Mouse (Mus musculus) erythroblast, embryonic 14.5 days (primary cell): Measurements from ENCODE around the gene Dhrs13.

Experiments used
- GATA1 ChIP-seq: IDR thresholded peaks from 2 replicates; pipeline ENCODE4 v1.6.1; 2012; ENCODE audit warnings: low read length, inconsistent platforms, mixed read lengths
- TAL1 ChIP-seq: IDR thresholded peaks from 3 replicates; pipeline ENCODE4 v1.6.1; 2012; ENCODE audit warnings: low read length, inconsistent platforms, mixed read lengths

DNA sequence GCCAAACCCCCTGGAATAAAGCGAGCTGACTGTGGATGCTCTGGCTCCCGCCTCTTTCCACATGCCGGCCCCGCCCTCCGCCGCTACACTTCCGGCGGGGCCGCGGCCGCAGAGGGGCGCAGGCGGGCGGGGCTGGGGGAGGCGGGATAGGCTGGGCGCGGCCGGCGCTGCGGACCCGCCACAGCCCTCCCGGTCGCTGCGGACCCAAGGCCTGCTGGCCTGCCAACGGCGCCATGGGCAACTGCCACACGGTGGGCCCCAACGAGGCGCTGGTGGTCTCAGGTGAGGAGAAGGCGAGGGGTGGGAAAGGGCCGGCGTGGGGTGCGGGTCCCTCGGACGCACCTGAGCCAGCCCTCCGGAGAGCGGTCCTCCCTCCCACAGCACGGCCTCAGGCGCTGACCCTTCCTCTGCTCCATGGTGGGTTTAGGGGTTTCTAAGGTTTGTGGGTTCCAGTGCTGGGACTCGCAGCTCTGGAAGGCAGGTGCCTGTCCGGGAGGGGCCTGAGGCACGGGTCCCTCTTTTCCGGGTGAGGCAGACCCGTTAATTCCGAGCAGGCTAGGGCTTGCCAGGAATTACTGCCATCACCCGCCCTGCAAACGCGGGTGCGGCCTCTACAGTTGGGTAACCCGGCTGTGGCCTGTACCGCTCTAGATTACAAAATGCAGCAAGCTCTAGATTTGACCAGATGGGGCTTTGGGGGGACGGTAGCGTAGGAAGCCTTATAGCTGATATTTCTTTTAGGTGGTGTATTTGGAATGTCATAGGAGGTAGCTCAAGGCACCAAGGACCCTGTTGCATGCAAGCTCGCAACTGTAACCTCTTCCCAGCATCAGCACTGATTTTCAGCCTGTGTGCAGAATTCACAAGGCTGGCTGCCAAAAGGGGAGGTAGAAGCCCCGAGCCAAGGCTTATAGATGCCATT, 6.0 kb downstream of the Dhrs13 start, which contains the start of gene Flot2:
- TF ChIP-seq GATA1 (no peak), TAL1 (no peak)
